Mouse (Mus musculus): ENCODE measurements around the gene Polr3c.
A peak's percentile ranks its signal among the peaks of the same experiment; 100 is the strongest.
"Not testable (repeated sequence)": the region's sequence is repeated elsewhere in the genome, so short reads cannot be mapped to it uniquely, and the experiment has no call there.

Gene Polr3c

DNA sequence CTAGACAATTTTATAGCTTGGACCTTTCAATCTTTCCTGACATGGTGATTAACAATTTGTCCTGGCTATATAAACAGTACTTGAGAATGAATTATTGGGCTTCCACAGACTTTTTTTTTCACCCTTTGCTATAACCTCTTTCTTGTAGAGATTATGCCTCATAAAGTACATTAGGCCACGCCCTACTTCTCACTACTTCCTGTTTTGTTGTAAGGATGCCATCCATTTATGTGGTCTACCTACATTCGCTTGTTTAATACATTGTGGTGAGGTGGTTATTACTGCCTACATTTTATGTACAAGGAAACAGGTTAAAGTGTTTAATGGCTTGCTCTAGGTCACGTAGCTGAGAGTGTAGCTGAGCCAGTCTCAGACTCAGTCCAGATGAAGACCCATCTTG, 52.3 kb downstream of the Polr3c start:
- DNase-seq: no peak

DNA sequence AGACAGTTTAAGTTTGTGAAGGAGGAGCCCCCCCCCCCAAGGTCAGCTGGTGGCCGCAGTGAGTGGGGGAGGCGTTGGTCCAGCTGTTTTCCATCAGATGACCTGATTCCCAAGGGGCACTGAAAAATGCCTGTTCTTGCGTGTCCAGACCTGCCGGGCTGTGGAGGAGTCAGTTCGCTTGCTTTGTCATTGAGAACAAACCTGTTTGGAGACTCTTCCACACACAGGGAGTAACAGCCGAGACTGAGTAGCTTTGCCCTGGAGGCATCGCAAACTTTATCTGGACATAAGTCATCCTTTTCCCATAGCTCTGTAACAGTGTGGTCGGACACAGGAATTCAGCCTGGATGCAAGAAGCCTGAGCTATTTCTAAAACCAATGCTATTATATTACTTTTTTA, 53.0 kb downstream of the Polr3c start:
- DNase-seq: no peak

GRCm38 (mm10) chr3:96673514-96673913, 53.9 kb downstream of the Polr3c start:
- no peak for DNase-seq

- no peak for DNase-seq
These were observed 55.9 kb downstream of the Polr3c start for GRCm38 (mm10) chr3:96671519-96671918.

- peak; percentile 89 for DNase-seq
These were observed 57.5 kb downstream of the Polr3c start, which contains the start of gene Ankrd35 for GRCm38 (mm10) chr3:96669727-96670468. TSS of gene Ankrd35 (plus strand) at chr3:96670131.

- DNase-seq: no peak
These were observed 58.9 kb downstream of the Polr3c start for GRCm38 (mm10) chr3:96668424-96669067.

DNA sequence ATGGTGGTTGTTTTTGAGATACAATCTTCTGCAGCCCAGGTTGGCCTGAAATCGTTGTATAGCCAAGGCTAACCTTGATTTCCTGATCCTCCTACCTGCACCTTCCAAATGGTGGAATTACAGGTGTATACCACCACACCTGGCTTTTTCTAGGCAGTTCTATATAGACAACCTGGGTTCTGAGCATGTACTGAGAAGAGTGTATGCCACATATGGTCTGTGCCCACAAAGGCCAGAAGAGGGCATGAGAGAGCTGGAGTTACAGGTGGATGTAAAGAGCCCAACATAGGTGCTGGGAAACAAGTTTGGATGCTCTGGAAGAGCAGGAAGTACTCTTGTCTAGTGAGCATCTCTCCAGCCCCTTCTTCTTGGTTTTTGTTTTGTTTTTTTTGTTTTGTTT, 60.1 kb downstream of the Polr3c start:
- DNase-seq: peak; percentile 51

- no peak for DNase-seq
These were observed 60.5 kb downstream of the Polr3c start for GRCm38 (mm10) chr3:96666916-96667315.

- DNase-seq: not testable (repeated sequence)
These were observed 61.6 kb downstream of the Polr3c start for GRCm38 (mm10) chr3:96665732-96666363.

DNA sequence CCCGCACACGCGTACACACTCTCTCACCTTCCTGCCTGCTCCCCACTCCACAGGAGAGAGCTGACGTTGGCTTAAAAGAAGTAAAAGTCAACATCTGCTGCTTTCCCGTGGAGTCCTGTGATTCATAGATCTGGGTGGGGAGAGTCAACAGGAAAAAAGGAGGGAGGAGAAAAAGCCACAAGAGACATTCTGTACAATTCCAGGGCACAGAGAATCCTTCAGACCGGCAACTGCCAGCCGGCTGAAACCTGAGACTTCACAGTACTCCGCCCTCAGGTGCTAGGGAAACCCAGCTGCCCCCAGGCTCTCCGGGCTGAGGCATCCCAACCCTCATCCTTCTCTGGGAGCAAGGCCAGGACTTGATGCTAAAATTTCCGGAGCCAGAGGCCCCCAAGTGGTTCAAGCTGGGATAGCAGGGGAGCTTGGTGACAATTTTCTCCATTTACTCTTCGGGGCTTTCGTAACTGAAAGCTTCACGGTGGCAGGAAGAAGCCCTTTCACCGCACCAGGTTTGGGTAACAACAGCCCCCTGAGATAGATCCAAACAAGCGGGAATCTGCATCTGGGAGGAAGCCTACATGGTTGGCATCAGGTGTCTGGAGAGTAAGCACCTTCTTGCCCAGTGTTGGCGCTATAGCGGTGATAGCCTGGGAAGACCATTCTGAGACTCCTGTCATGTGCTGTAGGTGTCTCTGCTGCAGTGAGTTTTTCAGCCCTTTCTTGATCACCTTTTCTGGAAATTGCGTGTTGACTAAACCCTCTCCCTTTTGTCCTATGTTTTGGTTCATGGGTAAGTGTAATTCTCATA, 63.8 kb downstream of the Polr3c start:
- DNase-seq: peak; percentile 90

- no peak for DNase-seq
These were observed 64.6 kb downstream of the Polr3c start for GRCm38 (mm10) chr3:96662731-96663316.

Measured in retina, postnatal 1 day (tissue).